Mouse (Mus musculus): ENCODE results near the gene Kcnd3. TPM values are rescaled to one million over a fixed set of nuclear protein-coding genes. Genes with fewer than 3 reads are reported as not detected.

The Kcnd3 gene
- polyA plus RNA-seq, 1 experiment from 2014 or later: 0.65 TPM

GRCm38 (mm10) chr3:105466538-105466937, 14.4 kb downstream of the Kcnd3 start:
- no peak overlapping the region for H3K9ac ChIP-seq
- ATAC-seq (ENCODE audit: insufficient number of reproducible peaks, low FRiP score, low TSS enrichment, low read depth): no peak
- no peak overlapping the region for H3K4me2 ChIP-seq (replicated peaks)
- H3K9me3 ChIP-seq (replicated peaks): no peaks in the 10 kb centered on the region
- H3K27me3 ChIP-seq: 0 out of 2 replicates have a peak, but pooled peaks cover 2% of the 10 kb centered on the region
- 37% methylated on average over 8 of the region's 8 CpGs for WGBS
- no peak overlapping the region for H3K4me3 ChIP-seq (replicated peaks)
- H3K36me3 ChIP-seq: no peaks in the 10 kb centered on the region
- no peaks in the 10 kb centered on the region for H3K4me1 ChIP-seq
- H3K27ac ChIP-seq (replicated peaks): no peak overlapping the region

GRCm38 (mm10) chr3:105472564-105472963, 20.4 kb downstream of the Kcnd3 start:
- no peaks in the 10 kb centered on the region for H3K9me3 ChIP-seq (replicated peaks)
- ATAC-seq (ENCODE audit: insufficient number of reproducible peaks, low FRiP score, low TSS enrichment, low read depth): no peak
- H3K4me2 ChIP-seq (replicated peaks): no peak overlapping the region
- 76% methylated on average over 1 of the region's 1 CpGs for WGBS
- no peaks in the 10 kb centered on the region for H3K36me3 ChIP-seq
- H3K27ac ChIP-seq (replicated peaks): no peak overlapping the region
- no peaks in the 10 kb centered on the region for H3K4me1 ChIP-seq
- H3K27me3 ChIP-seq: 0 out of 2 replicates have a peak, but pooled peaks cover 2% of the 10 kb centered on the region
- H3K9ac ChIP-seq: no peak overlapping the region
- no peak overlapping the region for H3K4me3 ChIP-seq (replicated peaks)

- 83% methylated on average over 1 of the region's 1 CpGs for WGBS
- H3K4me2 ChIP-seq (replicated peaks): no peak overlapping the region
Measured at GRCm38 (mm10) chr3:105476408-105476807, 24.3 kb downstream of the Kcnd3 start.

GRCm38 (mm10) chr3:105478876-105479275, 26.7 kb downstream of the Kcnd3 start:
- Histone ChIP-seq H3K4me1 (no peaks in the 10 kb centered on the region), H3K27me3 (0 out of 2 replicates have a peak, but pooled peaks cover 7% of the 10 kb centered on the region), H3K27ac (replicated peaks) (no peak overlapping the region), H3K9ac (no peak overlapping the region), H3K4me2 (replicated peaks) (no peak overlapping the region), H3K36me3 (no peaks in the 10 kb centered on the region), H3K9me3 (replicated peaks) (no peaks in the 10 kb centered on the region), H3K4me3 (replicated peaks) (no peak overlapping the region)
- no peak for ATAC-seq (ENCODE audit: insufficient number of reproducible peaks, low FRiP score, low TSS enrichment, low read depth)
- WGBS: 86% methylated on average over 4 of the region's 4 CpGs

More at GRCm38 (mm10) chr3:105476408-105476807, 24.3 kb downstream of the Kcnd3 start:
- H3K9ac ChIP-seq: no peak overlapping the region
- H3K4me3 ChIP-seq (replicated peaks): no peak overlapping the region
- no peaks in the 10 kb centered on the region for H3K27me3 ChIP-seq
- no peaks in the 10 kb centered on the region for H3K9me3 ChIP-seq (replicated peaks)
- no peaks in the 10 kb centered on the region for H3K36me3 ChIP-seq
- no peak for ATAC-seq (ENCODE audit: insufficient number of reproducible peaks, low FRiP score, low TSS enrichment, low read depth)
- no peaks in the 10 kb centered on the region for H3K4me1 ChIP-seq
- H3K27ac ChIP-seq (replicated peaks): no peak overlapping the region

GRCm38 (mm10) chr3:105481419-105481818, 29.3 kb downstream of the Kcnd3 start:
- Histone ChIP-seq H3K9me3 (replicated peaks) (no peaks in the 10 kb centered on the region), H3K4me1 (no peaks in the 10 kb centered on the region), H3K27ac (replicated peaks) (no peak overlapping the region), H3K27me3 (peaks cover 7% of the 10 kb centered on the region; the same call in 1 of the 2 replicates), H3K4me3 (replicated peaks) (no peak overlapping the region), H3K9ac (no peak overlapping the region), H3K36me3 (no peaks in the 10 kb centered on the region), H3K4me2 (replicated peaks) (no peak overlapping the region)
- 59% methylated on average over 8 of the region's 8 CpGs for WGBS
- ATAC-seq (ENCODE audit: insufficient number of reproducible peaks, low FRiP score, low TSS enrichment, low read depth): no peak

- no peaks in the 10 kb centered on the region for H3K4me1 ChIP-seq
- no peak overlapping the region for H3K4me2 ChIP-seq (replicated peaks)
- 55% methylated on average over 13 of the region's 13 CpGs for WGBS
- no peaks in the 10 kb centered on the region for H3K36me3 ChIP-seq
- ATAC-seq (ENCODE audit: insufficient number of reproducible peaks, low FRiP score, low TSS enrichment, low read depth): no peak
- no peak overlapping the region for H3K27ac ChIP-seq (replicated peaks)
- H3K9me3 ChIP-seq (replicated peaks): no peaks in the 10 kb centered on the region
- H3K4me3 ChIP-seq (replicated peaks): no peak overlapping the region
- peaks cover 7% of the 10 kb centered on the region; the same call in 1 of the 2 replicates for H3K27me3 ChIP-seq
- no peak overlapping the region for H3K9ac ChIP-seq
Measured at GRCm38 (mm10) chr3:105483651-105484052, 31.5 kb downstream of the Kcnd3 start.

GRCm38 (mm10) chr3:105487171-105487570, 35.0 kb downstream of the Kcnd3 start:
- 38% methylated on average over 8 of the region's 8 CpGs for WGBS
- ATAC-seq (ENCODE audit: insufficient number of reproducible peaks, low FRiP score, low TSS enrichment, low read depth): no peak

GRCm38 (mm10) chr3:105489607-105490006, 37.5 kb downstream of the Kcnd3 start:
- ATAC-seq (ENCODE audit: insufficient number of reproducible peaks, low FRiP score, low TSS enrichment, low read depth): no peak

More at GRCm38 (mm10) chr3:105487171-105487570, 35.0 kb downstream of the Kcnd3 start:
- Histone ChIP-seq H3K9ac (no peak overlapping the region), H3K4me3 (replicated peaks) (no peak overlapping the region), H3K4me2 (replicated peaks) (no peak overlapping the region), H3K27ac (replicated peaks) (no peak overlapping the region), H3K36me3 (no peaks in the 10 kb centered on the region), H3K4me1 (no peaks in the 10 kb centered on the region), H3K9me3 (replicated peaks) (no peaks in the 10 kb centered on the region), H3K27me3 (peaks cover 7% of the 10 kb centered on the region; the same call in 1 of the 2 replicates)

GRCm38 (mm10) chr3:105494886-105495285, 42.8 kb downstream of the Kcnd3 start:
- Histone ChIP-seq H3K27me3 (no peaks in the 10 kb centered on the region), H3K4me2 (replicated peaks) (no peak overlapping the region), H3K9me3 (replicated peaks) (no peaks in the 10 kb centered on the region), H3K4me1 (no peaks in the 10 kb centered on the region), H3K36me3 (no peaks in the 10 kb centered on the region), H3K9ac (no peak overlapping the region), H3K27ac (replicated peaks) (no peak overlapping the region), H3K4me3 (replicated peaks) (no peak overlapping the region)
- no peak for ATAC-seq (ENCODE audit: insufficient number of reproducible peaks, low FRiP score, low TSS enrichment, low read depth)
- 31% methylated on average over 9 of the region's 9 CpGs for WGBS

More at GRCm38 (mm10) chr3:105489607-105490006, 37.5 kb downstream of the Kcnd3 start:
- Histone ChIP-seq H3K27ac (replicated peaks) (no peak overlapping the region), H3K27me3 (no peaks in the 10 kb centered on the region; the same call in 1 of the 2 replicates), H3K4me1 (no peaks in the 10 kb centered on the region), H3K4me3 (replicated peaks) (no peak overlapping the region), H3K4me2 (replicated peaks) (no peak overlapping the region), H3K9me3 (replicated peaks) (no peaks in the 10 kb centered on the region), H3K9ac (no peak overlapping the region), H3K36me3 (no peaks in the 10 kb centered on the region)
- 17% methylated on average over 4 of the region's 4 CpGs for WGBS

- 69% methylated on average over 7 of the region's 7 CpGs for WGBS
- Histone ChIP-seq H3K9me3 (replicated peaks) (no peaks in the 10 kb centered on the region), H3K4me3 (replicated peaks) (no peak overlapping the region)
Measured at GRCm38 (mm10) chr3:105496216-105496615, 44.1 kb downstream of the Kcnd3 start.

GRCm38 (mm10) chr3:105496935-105497334, 44.8 kb downstream of the Kcnd3 start:
- Histone ChIP-seq H3K9me3 (replicated peaks) (no peaks in the 10 kb centered on the region), H3K4me1 (no peaks in the 10 kb centered on the region), H3K27me3 (no peaks in the 10 kb centered on the region), H3K4me3 (replicated peaks) (no peak overlapping the region), H3K27ac (replicated peaks) (no peak overlapping the region), H3K4me2 (replicated peaks) (no peak overlapping the region), H3K9ac (no peak overlapping the region), H3K36me3 (no peaks in the 10 kb centered on the region)
- ATAC-seq (ENCODE audit: insufficient number of reproducible peaks, low FRiP score, low TSS enrichment, low read depth): no peak
- 87% methylated on average over 5 of the region's 5 CpGs for WGBS

More at GRCm38 (mm10) chr3:105496216-105496615, 44.1 kb downstream of the Kcnd3 start:
- Histone ChIP-seq H3K4me2 (replicated peaks) (no peak overlapping the region), H3K36me3 (no peaks in the 10 kb centered on the region), H3K9ac (no peak overlapping the region), H3K4me1 (no peaks in the 10 kb centered on the region), H3K27ac (replicated peaks) (no peak overlapping the region), H3K27me3 (no peaks in the 10 kb centered on the region)
- ATAC-seq (ENCODE audit: insufficient number of reproducible peaks, low FRiP score, low TSS enrichment, low read depth): no peak

- H3K9ac ChIP-seq: no peak overlapping the region
- H3K27me3 ChIP-seq: no peaks in the 10 kb centered on the region
- H3K27ac ChIP-seq (replicated peaks): no peak overlapping the region
- 74% methylated on average over 1 of the region's 1 CpGs for WGBS
- no peaks in the 10 kb centered on the region for H3K4me1 ChIP-seq
- H3K4me2 ChIP-seq (replicated peaks): no peak overlapping the region
- no peak for ATAC-seq (ENCODE audit: insufficient number of reproducible peaks, low FRiP score, low TSS enrichment, low read depth)
- H3K4me3 ChIP-seq (replicated peaks): no peak overlapping the region
- no peaks in the 10 kb centered on the region for H3K36me3 ChIP-seq
- H3K9me3 ChIP-seq (replicated peaks): no peaks in the 10 kb centered on the region
Measured at GRCm38 (mm10) chr3:105501071-105501470, 48.9 kb downstream of the Kcnd3 start.
